Mouse (Mus musculus): ENCODE data around the gene B830017H08Rik. TPM values are rescaled to one million over a fixed set of nuclear protein-coding genes. Genes with fewer than 3 reads are reported as not detected.
A peak's percentile ranks its signal among the peaks of the same experiment; 100 is the strongest.

The B830017H08Rik gene
- polyA plus RNA-seq, 1 experiment: not detected

- Histone ChIP-seq H3K27me3 (ENCODE audit: control insufficient read depth, insufficient read depth, insufficient read length) (no peaks in the 10 kb centered on the region), H3K4me3 (ENCODE audit: insufficient read depth, poor library complexity, severe bottlenecking) (no peak overlapping the region), H3K79me2 (ENCODE audit: control insufficient read depth, insufficient read depth) (peaks cover 16% of the 10 kb centered on the region), H3K36me3 (ENCODE audit: control insufficient read depth, insufficient read depth) (peaks cover 62% of the 10 kb centered on the region), H3K79me3 (ENCODE audit: low read depth) (peaks cover 26% of the 10 kb centered on the region), H3ac (ENCODE audit: control insufficient read depth, insufficient read length, low read depth) (no peak overlapping the region)
- TF ChIP-seq MAX (IDR thresholded peaks at IDR 0.05): no peak
- TF ChIP-seq CEBPB (IDR thresholded peaks at IDR 0.05; ENCODE audit: low read depth): no peak
- no peak for TF ChIP-seq USF1 (IDR thresholded peaks at IDR 0.05; ENCODE audit: low read depth)
- TF ChIP-seq MYOD1 (IDR thresholded peaks at IDR 0.05; ENCODE audit: control insufficient read depth, insufficient read length, low read depth): no peak
- no peak for TF ChIP-seq CTCF (IDR thresholded peaks at IDR 0.05; ENCODE audit: control insufficient read depth, insufficient read depth, insufficient read length)
- no peak for TF ChIP-seq FOSL1 (IDR thresholded peaks at IDR 0.05; ENCODE audit: insufficient read depth, low read length, poor library complexity, severe bottlenecking)
- TF ChIP-seq MYOG (IDR thresholded peaks at IDR 0.05; ENCODE audit: control insufficient read depth, extremely low read depth, insufficient read length): no peak
Observed at GRCm38 (mm10) chr16:17806581-17807191, 26.2 kb upstream of the B830017H08Rik start.

- H3K4me3 ChIP-seq (ENCODE audit: insufficient read depth, poor library complexity, severe bottlenecking): no peak overlapping the region
- no peak overlapping the region for H3ac ChIP-seq (ENCODE audit: control insufficient read depth, insufficient read length, low read depth)
- no peaks in the 10 kb centered on the region for H3K27me3 ChIP-seq (ENCODE audit: control insufficient read depth, insufficient read depth, insufficient read length)
- H3K36me3 ChIP-seq (ENCODE audit: control insufficient read depth, insufficient read depth): peaks cover 55% of the 10 kb centered on the region
- no peak for TF ChIP-seq USF1 (IDR thresholded peaks at IDR 0.05; ENCODE audit: low read depth)
- no peak for TF ChIP-seq FOSL1 (IDR thresholded peaks at IDR 0.05; ENCODE audit: insufficient read depth, low read length, poor library complexity, severe bottlenecking)
- TF ChIP-seq MYOG (IDR thresholded peaks at IDR 0.05; ENCODE audit: control insufficient read depth, extremely low read depth, insufficient read length): no peak
- no peak for TF ChIP-seq MYOD1 (IDR thresholded peaks at IDR 0.05; ENCODE audit: control insufficient read depth, insufficient read length, low read depth)
- no peak for TF ChIP-seq MAX (IDR thresholded peaks at IDR 0.05)
- TF ChIP-seq CEBPB (IDR thresholded peaks at IDR 0.05; ENCODE audit: low read depth): no peak
- TF ChIP-seq CTCF (IDR thresholded peaks at IDR 0.05; ENCODE audit: control insufficient read depth, insufficient read depth, insufficient read length): no peak
- peaks cover 19% of the 10 kb centered on the region for H3K79me3 ChIP-seq (ENCODE audit: low read depth)
- H3K79me2 ChIP-seq (ENCODE audit: control insufficient read depth, insufficient read depth): peaks cover 9% of the 10 kb centered on the region
Observed at GRCm38 (mm10) chr16:17807192-17808009, 25.5 kb upstream of the B830017H08Rik start.

- no peak for TF ChIP-seq MYOG (IDR thresholded peaks at IDR 0.05; ENCODE audit: control insufficient read depth, extremely low read depth, insufficient read length)
- no peak for TF ChIP-seq FOSL1 (IDR thresholded peaks at IDR 0.05; ENCODE audit: insufficient read depth, low read length, poor library complexity, severe bottlenecking)
- TF ChIP-seq MAX (IDR thresholded peaks at IDR 0.05): peak; percentile 99
- no peak for TF ChIP-seq CTCF (IDR thresholded peaks at IDR 0.05; ENCODE audit: control insufficient read depth, insufficient read depth, insufficient read length)
- no peak for TF ChIP-seq CEBPB (IDR thresholded peaks at IDR 0.05; ENCODE audit: low read depth)
- TF ChIP-seq MYOD1 (IDR thresholded peaks at IDR 0.05; ENCODE audit: control insufficient read depth, insufficient read length, low read depth): peak; percentile 71
- TF ChIP-seq USF1 (IDR thresholded peaks at IDR 0.05; ENCODE audit: low read depth): no peak
- Histone ChIP-seq H3K4me3 (ENCODE audit: insufficient read depth, poor library complexity, severe bottlenecking) (no peak overlapping the region), H3ac (ENCODE audit: control insufficient read depth, insufficient read length, low read depth) (peak overlapping the region; percentile 34)
Observed at GRCm38 (mm10) chr16:17809125-17809524, 23.8 kb upstream of the B830017H08Rik start.

GRCm38 (mm10) chr16:17809711-17810110 is 23.2 kb upstream of the B830017H08Rik start:
- peaks cover 36% of the 10 kb centered on the region for H3K36me3 ChIP-seq (ENCODE audit: control insufficient read depth, insufficient read depth)
- no peak overlapping the region for H3ac ChIP-seq (ENCODE audit: control insufficient read depth, insufficient read length, low read depth)
- H3K79me3 ChIP-seq (ENCODE audit: low read depth): peaks cover 8% of the 10 kb centered on the region
- no peaks in the 10 kb centered on the region for H3K27me3 ChIP-seq (ENCODE audit: control insufficient read depth, insufficient read depth, insufficient read length)
- no peak overlapping the region for H3K4me3 ChIP-seq (ENCODE audit: insufficient read depth, poor library complexity, severe bottlenecking)
- no peaks in the 10 kb centered on the region for H3K79me2 ChIP-seq (ENCODE audit: control insufficient read depth, insufficient read depth)
- TF ChIP-seq FOSL1 (IDR thresholded peaks at IDR 0.05; ENCODE audit: insufficient read depth, low read length, poor library complexity, severe bottlenecking) (no peak), MYOG (IDR thresholded peaks at IDR 0.05; ENCODE audit: control insufficient read depth, extremely low read depth, insufficient read length) (no peak), MAX (IDR thresholded peaks at IDR 0.05) (peak; percentile 87), MYOD1 (IDR thresholded peaks at IDR 0.05; ENCODE audit: control insufficient read depth, insufficient read length, low read depth) (no peak), CTCF (IDR thresholded peaks at IDR 0.05; ENCODE audit: control insufficient read depth, insufficient read depth, insufficient read length) (no peak)

More at GRCm38 (mm10) chr16:17809125-17809524, 23.8 kb upstream of the B830017H08Rik start:
- Histone ChIP-seq H3K27me3 (ENCODE audit: control insufficient read depth, insufficient read depth, insufficient read length) (no peaks in the 10 kb centered on the region), H3K79me3 (ENCODE audit: low read depth) (peaks cover 9% of the 10 kb centered on the region), H3K79me2 (ENCODE audit: control insufficient read depth, insufficient read depth) (no peaks in the 10 kb centered on the region), H3K36me3 (ENCODE audit: control insufficient read depth, insufficient read depth) (peaks cover 40% of the 10 kb centered on the region)

GRCm38 (mm10) chr16:17812120-17812519 is 20.8 kb upstream of the B830017H08Rik start:
- H3K79me3 ChIP-seq (ENCODE audit: low read depth): no peaks in the 10 kb centered on the region
- no peak overlapping the region for H3ac ChIP-seq (ENCODE audit: control insufficient read depth, insufficient read length, low read depth)
- H3K4me3 ChIP-seq (ENCODE audit: insufficient read depth, poor library complexity, severe bottlenecking): no peak overlapping the region
- no peaks in the 10 kb centered on the region for H3K27me3 ChIP-seq (ENCODE audit: control insufficient read depth, insufficient read depth, insufficient read length)
- peak; percentile 24 for TF ChIP-seq CEBPB (IDR thresholded peaks at IDR 0.05; ENCODE audit: low read depth)
- no peak for TF ChIP-seq FOSL1 (IDR thresholded peaks at IDR 0.05; ENCODE audit: insufficient read depth, low read length, poor library complexity, severe bottlenecking)
- no peak for TF ChIP-seq MYOD1 (IDR thresholded peaks at IDR 0.05; ENCODE audit: control insufficient read depth, insufficient read length, low read depth)
- peaks cover 15% of the 10 kb centered on the region for H3K36me3 ChIP-seq (ENCODE audit: control insufficient read depth, insufficient read depth)
- H3K79me2 ChIP-seq (ENCODE audit: control insufficient read depth, insufficient read depth): no peaks in the 10 kb centered on the region
